Mouse (Mus musculus): Measurements from ENCODE around the gene Gm20388.

DNA sequence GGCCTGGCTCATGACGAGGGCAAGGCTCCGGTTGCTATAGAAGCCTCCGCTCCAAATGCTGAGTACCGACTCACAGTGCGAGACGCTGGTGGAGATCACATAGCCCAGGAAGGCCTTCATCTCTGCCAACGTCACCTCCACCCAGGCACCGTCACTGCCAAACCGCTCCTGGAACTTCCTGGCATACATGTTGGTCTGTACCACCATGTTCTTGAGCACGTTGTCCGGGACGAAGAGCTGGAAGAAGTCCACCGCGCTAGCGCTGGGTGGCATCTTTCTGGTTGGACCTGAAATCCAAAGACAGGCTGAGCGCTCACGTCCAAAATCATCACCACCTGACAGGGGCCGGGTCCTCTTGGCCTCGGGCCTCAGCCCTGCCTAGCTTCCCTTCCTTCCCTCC lies 4473.7 kb downstream of the Gm20388 start:
- no peak for TF ChIP-seq EP300 (IDR thresholded peaks at IDR 0.05; ENCODE audit: low read depth)
- TF ChIP-seq CTCF (IDR thresholded peaks at IDR 0.05; ENCODE audit: low read depth) = no peak

Data from liver, embryonic 14.5 days (tissue).